Mouse (Mus musculus): ENCODE results near the gene Rnf113a2. TPM values are rescaled to one million over a fixed set of nuclear protein-coding genes. Genes with fewer than 3 reads are reported as not detected.

The Rnf113a2 gene
- polyA plus RNA-seq, 1 experiment, result 14.4 TPM

DNA sequence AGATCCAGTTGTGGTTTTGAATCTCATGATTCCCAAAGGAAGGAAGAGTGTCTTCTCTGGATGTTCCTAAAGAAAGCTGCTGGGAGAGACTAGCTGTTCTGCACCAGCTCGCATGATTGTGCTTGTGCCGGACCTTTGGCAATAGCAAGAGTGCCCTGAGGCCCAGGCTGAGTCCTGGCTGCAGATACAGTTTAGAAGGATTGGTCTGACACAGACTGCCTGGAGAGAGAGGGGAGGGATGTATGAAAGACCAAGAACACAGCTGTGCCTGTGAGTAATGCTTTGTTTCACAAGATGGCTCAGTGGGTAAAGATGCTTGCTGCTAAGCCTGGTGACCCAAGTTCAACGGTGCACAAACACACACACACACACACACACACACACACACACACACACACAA lies 45.9 kb downstream of the Rnf113a2 start:
- TF ChIP-seq CTCF (IDR thresholded peaks at IDR 0.05; ENCODE audit: extremely low read depth, insufficient read depth, low read length) (no peak), POLR2A (IDR thresholded peaks at IDR 0.05; ENCODE audit: extremely low read depth, insufficient read depth, low read length) (no peak)
- Histone ChIP-seq H3K4me1 (ENCODE audit: control insufficient read depth, insufficient read depth, low read length) (no peaks in the 10 kb centered on the region), H3K4me3 (ENCODE audit: insufficient read depth, low read length) (no peak overlapping the region), H3K27ac (ENCODE audit: insufficient read depth, low read length) (no peak overlapping the region)

Other genes starting within 250 kb of the Rnf113a2 start
- gene Elmsan1, start 198.3 kb upstream of the Rnf113a2 start, polyA plus RNA-seq (2012; rRNA removed), result 6.9 and 7.3 TPM in 2 replicates
- 30.3 and 31.0 TPM in 2 replicates for gene Ptgr2, start 132.0 kb upstream of the Rnf113a2 start, polyA plus RNA-seq (2012; rRNA removed)
- gene Zfp410, start 100.3 kb upstream of the Rnf113a2 start, polyA plus RNA-seq (2012; rRNA removed), result 36.0 and 36.4 TPM in 2 replicates
- 31.7 and 33.2 TPM in 2 replicates for gene Coq6, start 55.5 kb upstream of the Rnf113a2 start, polyA plus RNA-seq (2012; rRNA removed)
- 14.6 and 15.6 TPM in 2 replicates for gene Fam161b, start 55.4 kb upstream of the Rnf113a2 start, polyA plus RNA-seq (2012; rRNA removed)
- gene Entpd5, start 8.2 kb upstream of the Rnf113a2 start, polyA plus RNA-seq (2012; rRNA removed), result 20.3 and 24.6 TPM in 2 replicates
- 7.5 and 7.8 TPM in 2 replicates for gene Bbof1, start 8.1 kb upstream of the Rnf113a2 start, polyA plus RNA-seq (2012; rRNA removed)
- 55.8 and 56.9 TPM in 2 replicates for gene Aldh6a1, start 33.8 kb downstream of the Rnf113a2 start, polyA plus RNA-seq (2012; rRNA removed)
- 31.4 and 41.0 TPM in 2 replicates for gene Lin52, start 34.2 kb downstream of the Rnf113a2 start, polyA plus RNA-seq (2012; rRNA removed)
- 0.25 TPM in 2 replicates for gene Vsx2, start 152.6 kb downstream of the Rnf113a2 start, polyA plus RNA-seq (2012; rRNA removed)
- gene Abcd4, start 200.2 kb downstream of the Rnf113a2 start, polyA plus RNA-seq (2012; rRNA removed), result 23.6 and 24.8 TPM in 2 replicates
- gene Vrtn, start 223.8 kb downstream of the Rnf113a2 start, polyA plus RNA-seq (2012; rRNA removed), result 0.17 TPM in 1 of 2 replicates, not detected in the other